Mouse (Mus musculus) left cerebral cortex, adult 11 months (tissue): ENCODE measurements at regions not wholly inside any gene's neighbourhood (a gene's known extent, or its start where the extent isn't known, plus 50 kb on each side); places are given as distances from the start of the nearest gene placed in this dataset.

Experiments used
- DNase-seq: peaks from one replicate; pipeline ENCODE4 v3.0.0; 2022; ENCODE audit warnings: low spot score

GRCm38 (mm10) chr2:80717979-80718378 lies 100.9 kb downstream of the Nup35 start:
- no peak for DNase-seq

GRCm38 (mm10) chr2:80724085-80724484 lies 107.0 kb downstream of the Nup35 start:
- DNase-seq: no peak

GRCm38 (mm10) chr2:80731324-80731723 lies 114.3 kb downstream of the Nup35 start:
- no peak for DNase-seq

- DNase-seq: no peak
Observed at GRCm38 (mm10) chr2:80746737-80747136, 129.7 kb downstream of the Nup35 start.

DNA sequence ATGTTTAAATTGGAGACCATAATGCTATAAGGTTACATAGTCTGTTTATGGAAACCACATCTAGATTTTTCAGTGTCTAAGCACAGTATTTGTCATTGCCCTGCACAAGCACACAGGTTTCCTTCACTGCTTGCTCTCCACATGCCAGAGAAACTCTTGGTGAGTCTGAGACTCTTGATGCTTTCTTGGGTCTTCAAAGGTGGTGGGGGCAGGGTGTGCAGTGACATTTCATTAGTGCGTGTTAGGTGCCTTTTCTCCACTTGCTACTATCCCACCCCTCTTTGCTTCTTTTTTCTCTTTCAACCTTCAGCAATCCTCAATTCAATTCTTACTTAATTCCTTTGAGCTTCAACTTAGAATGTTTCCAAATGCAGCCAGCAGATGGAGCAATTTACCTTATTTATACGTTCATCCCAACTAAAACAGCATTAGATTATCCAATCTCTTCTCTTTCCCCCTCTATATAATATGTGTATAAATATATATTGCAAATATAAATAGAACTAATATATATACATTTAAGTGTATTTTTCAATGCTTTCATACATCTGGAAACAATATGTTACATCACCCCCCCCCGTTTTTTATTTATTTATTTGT lies 145.1 kb downstream of the Nup35 start:
- peak; percentile 45 for DNase-seq

DNA sequence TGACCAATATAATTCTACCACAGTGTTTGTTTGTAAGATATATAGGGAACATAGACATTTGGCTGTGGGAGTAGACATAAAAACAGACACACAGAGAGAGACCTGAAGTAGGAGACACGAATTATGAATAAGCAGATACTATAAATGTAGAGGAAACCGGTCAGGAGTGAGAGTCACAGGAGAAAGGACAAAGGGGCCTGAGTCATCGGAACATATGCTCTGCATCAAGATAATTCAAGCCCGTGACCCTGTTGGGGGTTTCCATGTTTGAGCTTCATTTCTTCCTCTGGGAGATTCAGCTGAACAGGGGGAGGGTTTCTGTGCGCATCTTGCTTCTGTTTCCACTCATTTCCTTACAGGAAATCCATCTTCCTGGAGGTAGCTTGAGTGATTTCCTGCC lies 154.1 kb downstream of the Nup35 start:
- no peak for DNase-seq

DNA sequence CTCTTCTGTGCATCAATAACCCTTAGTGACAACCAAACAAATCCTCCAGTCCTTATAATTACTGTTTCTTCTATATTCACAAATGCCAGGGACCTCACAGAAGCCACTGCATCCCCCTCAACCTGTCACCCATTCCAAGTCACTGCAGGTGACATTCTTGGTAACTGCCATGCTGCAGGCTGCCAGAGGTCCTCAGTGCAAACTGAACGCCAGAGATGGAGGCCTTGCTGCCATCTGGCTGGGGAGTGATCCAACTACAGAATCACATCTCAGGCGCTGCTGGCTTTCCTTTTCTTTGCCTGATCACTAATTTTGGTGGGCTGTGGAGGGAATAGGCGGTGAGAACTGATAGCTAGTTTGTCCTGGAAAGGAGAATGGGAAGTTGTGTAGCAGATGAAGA lies 155.4 kb downstream of the Nup35 start:
- no peak for DNase-seq

GRCm38 (mm10) chr2:80786370-80786769 lies 169.3 kb downstream of the Nup35 start:
- no peak for DNase-seq

DNA sequence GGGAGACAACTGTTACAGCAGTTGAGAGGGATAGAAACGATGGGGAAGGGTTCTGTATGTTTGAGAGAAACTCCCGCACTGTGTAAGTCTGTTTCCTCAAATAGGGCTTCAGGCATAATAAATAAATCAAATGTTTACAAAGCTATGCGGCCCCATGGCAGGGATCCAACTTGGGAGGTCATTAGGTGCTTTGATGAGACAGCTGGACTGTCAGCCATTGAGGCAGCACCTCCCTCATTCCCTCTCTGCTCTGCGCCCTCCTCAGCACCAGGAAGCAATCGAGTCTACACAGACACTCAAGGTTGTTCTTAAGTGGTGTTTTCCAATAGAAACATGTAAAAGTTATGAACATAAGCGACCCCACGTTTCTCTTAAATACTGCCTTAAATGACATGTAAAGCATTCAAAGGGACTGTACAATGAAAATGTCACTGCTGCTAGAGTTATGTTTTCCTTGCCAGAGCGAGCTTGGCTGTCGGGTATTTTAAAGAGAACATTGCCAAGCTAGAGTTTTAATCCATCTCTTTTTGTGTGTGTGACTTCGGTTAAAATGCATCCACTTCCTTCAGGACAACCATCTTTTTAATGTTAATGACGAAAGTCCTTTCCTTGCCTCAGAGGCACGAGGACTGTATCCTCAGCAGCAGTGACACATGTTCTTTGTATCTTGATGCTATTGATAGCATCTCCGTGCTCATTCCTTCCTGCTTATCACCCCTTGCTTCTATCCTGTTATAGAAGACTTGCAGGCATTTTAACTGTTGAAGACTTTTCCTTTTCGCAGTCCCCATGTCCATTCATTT lies 176.5 kb downstream of the Nup35 start:
- no peak for DNase-seq

DNA sequence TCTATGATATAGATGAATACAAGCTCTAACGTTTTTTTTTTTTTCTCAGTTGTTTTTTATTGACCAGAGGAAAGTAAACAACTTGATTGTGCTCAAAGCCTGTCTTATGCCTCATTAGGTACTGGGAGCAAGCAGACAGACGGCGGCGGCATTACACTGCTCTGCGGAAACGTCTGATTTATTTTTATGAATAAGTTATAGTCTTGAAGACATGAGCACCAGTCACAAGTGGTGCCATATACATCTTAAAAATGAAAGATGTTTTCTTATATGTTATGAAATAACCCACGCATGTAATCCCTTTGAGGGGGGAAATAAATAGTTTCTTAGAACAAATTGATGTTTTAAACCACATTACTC lies 177.1 kb downstream of the Nup35 start:
- DNase-seq: no peak

- DNase-seq: no peak
Observed at GRCm38 (mm10) chr2:80819268-80819667, 202.2 kb downstream of the Nup35 start.

DNA sequence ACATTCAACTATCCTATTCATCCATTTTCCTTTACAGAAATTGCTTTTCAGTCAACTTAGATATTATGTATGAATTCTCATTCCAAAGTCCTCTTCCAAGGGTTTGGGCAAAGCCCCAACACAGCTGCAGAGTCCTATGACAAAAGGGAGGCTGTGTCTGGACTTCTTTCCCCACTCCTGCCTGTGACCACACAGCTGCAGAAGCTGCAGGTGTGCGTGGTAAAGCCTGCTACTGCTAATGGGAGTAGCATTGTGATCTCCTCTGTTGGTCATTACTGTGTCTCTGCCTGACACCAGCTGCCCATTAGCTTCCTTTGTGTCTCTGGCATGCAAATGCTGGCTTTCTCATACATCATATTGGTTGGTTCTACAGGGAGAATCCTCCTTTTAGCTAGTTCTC lies 234.0 kb downstream of the Nup35 start:
- DNase-seq: peak; percentile 11

GRCm38 (mm10) chr2:80855214-80855613 lies 238.2 kb downstream of the Nup35 start:
- DNase-seq: no peak

- no peak for DNase-seq
Observed at GRCm38 (mm10) chr2:80870046-80870445, 253.0 kb downstream of the Nup35 start.

GRCm38 (mm10) chr2:80870458-80870857 lies 253.4 kb downstream of the Nup35 start:
- no peak for DNase-seq

- DNase-seq: no peak
Observed at GRCm38 (mm10) chr2:80871356-80871755, 254.3 kb downstream of the Nup35 start.

GRCm38 (mm10) chr2:80878437-80878836 lies 261.4 kb downstream of the Nup35 start:
- DNase-seq: no peak

DNA sequence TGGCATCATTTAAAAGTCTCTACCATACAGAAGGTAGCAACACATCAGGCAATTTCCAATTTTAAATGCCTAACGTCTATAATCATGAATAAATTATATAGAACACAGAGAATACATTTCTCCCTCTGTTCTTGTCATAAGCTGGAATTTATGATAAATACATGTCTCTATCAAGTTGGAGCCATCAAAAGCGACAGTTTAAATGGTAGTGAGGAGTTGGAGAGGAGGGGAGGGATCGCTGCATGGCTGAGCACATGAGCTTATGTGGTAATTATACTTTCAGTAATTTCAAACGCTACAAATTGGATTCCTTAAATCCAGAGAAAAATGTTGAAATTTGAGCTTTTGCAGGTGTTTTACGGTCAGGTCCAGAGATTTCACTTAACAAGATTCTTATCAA lies 267.2 kb downstream of the Nup35 start:
- DNase-seq: no peak

- no peak for DNase-seq
Observed at GRCm38 (mm10) chr2:80902050-80902449, 285.0 kb downstream of the Nup35 start.

- no peak for DNase-seq
Observed at GRCm38 (mm10) chr2:80913478-80913877, 296.4 kb downstream of the Nup35 start.

GRCm38 (mm10) chr2:80945521-80945920 lies 328.5 kb downstream of the Nup35 start:
- no peak for DNase-seq

DNA sequence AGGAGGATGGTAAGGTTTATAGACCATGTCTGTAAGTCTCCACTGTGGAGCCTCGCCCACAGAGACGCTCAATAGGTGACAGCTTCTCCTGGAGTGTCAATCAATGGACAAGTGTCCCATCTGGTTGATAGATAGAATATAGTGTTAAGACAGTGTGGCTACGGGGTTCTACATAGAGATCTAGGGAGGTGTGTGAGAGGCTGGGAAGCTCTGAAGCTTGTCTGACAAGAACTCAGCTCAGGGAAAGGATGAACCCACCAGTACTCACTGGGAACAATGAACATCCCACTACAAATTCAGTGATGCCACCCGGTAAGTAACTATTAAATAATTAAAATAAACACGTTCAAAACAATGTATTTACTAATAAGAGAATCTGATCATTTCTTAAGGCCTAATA lies 349.7 kb downstream of the Nup35 start:
- DNase-seq: no peak

DNA sequence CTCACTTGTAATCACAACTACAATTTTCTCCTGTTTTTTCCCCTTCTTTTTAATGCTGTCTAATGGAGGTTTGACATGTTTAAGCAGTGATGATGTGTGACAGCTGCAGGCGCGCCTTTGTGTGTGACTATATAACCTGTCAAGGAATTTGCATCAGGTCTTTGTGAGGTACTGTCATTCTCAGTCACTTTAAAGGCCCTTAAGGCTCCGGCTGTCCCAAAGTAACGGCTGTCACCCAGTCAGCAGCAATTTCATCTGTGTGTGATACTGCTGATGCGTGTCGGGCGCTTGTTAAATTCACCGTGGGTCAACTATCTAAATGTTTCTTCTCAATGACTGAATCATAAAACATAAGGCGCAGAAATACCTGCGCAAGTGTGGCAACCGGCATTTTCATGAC lies 350.2 kb downstream of the Nup35 start:
- no peak for DNase-seq

DNA sequence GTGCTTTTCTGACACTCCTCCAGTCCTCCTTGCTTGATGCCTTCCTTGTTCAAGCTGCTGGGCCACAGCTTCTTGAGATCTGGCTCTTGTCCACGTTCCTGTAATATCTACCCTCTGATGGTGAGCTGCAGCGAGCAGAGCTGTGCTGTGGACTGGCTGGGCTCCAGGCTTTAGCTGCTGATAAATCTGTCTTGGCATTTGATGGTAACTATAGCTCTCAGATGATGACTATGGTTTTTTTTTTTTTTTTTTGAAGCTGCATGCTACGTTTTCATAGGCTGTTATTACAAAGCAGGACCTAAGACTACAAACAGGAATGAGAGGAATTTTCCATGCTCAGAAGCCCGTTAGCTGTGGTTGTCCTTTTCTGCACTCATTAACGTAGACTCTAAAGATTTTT lies 352.3 kb downstream of the Nup35 start:
- DNase-seq: peak; percentile 17
